In genomic region chr3:85707421-85707820, GRCm38 (mm10) we compare ENCODE assay signal across 9 mouse cellular contexts.
DNase-seq lines count a peak whose midpoint lies in the region; ATAC-seq and TF ChIP-seq lines count a peak whose summit lies in the region.
"Had no signal": no experiment of that assay in that cellular context is flagged by ENCODE, and none has a peak within 500 bp of the region (broad histone marks: within the 10 kb centered on the region; RNA-seq: fewer than 3 reads in every experiment).

No protein-coding gene starts in this region.

- no peak overlapping the region for H3K27ac ChIP-seq in kidney, embryonic 16.5 days (ENCODE audit: low read length)
- no peak overlapping the region for H3K27ac ChIP-seq in ES-Bruce4 (ENCODE audit: insufficient read depth, low read length)
- H3K27ac ChIP-seq in forebrain, embryonic 14.5 days (ENCODE audit: low read depth, low read length), result no peak overlapping the region
- H3K27ac ChIP-seq in neural tube, embryonic 11.5 days (ENCODE audit: low read depth, low read length), result no peak overlapping the region
- H3K27ac ChIP-seq: macrophage had no signal

- no peak for TF ChIP-seq EP300 in ES-Bruce4 (IDR thresholded peaks at IDR 0.05; ENCODE audit: insufficient read depth, low read depth, low read length)

- WGBS in kidney, embryonic 16.5 days, result 37% methylated on average over 7 of the region's 7 CpGs
- WGBS in forebrain, embryonic 14.5 days, result 36% methylated on average over 7 of the region's 7 CpGs
- 42% methylated on average over 7 of the region's 7 CpGs for WGBS in neural tube, embryonic 11.5 days

- no peak for TF ChIP-seq POLR2A in ES-Bruce4 (IDR thresholded peaks at IDR 0.05; ENCODE audit: insufficient read depth, low read length)

- H3K36me3 ChIP-seq in kidney, embryonic 16.5 days (ENCODE audit: insufficient read depth, low read length), result no peaks in the 10 kb centered on the region
- H3K36me3 ChIP-seq in ES-Bruce4 (ENCODE audit: control insufficient read depth, insufficient read depth, low read length, poor library complexity, severe bottlenecking), result no peaks in the 10 kb centered on the region
- no peaks in the 10 kb centered on the region for H3K36me3 ChIP-seq in forebrain, embryonic 14.5 days (ENCODE audit: control insufficient read depth, insufficient read depth, low read length)
- no peaks in the 10 kb centered on the region for H3K36me3 ChIP-seq in neural tube, embryonic 11.5 days (ENCODE audit: control insufficient read depth, insufficient read depth, low read length)

- peak; percentile 55 for TF ChIP-seq CTCF in ES-Bruce4 (IDR thresholded peaks at IDR 0.05; ENCODE audit: low read depth, low read length)

- no peak overlapping the region for H3K9ac ChIP-seq in kidney, embryonic 16.5 days (replicated peaks; ENCODE audit: low read length)
- no peak overlapping the region for H3K9ac ChIP-seq in ES-Bruce4 (ENCODE audit: low read depth, poor library complexity, severe bottlenecking)
- no peak overlapping the region for H3K9ac ChIP-seq in forebrain, embryonic 14.5 days (ENCODE audit: low read length)
- no peak overlapping the region for H3K9ac ChIP-seq in neural tube, embryonic 11.5 days (ENCODE audit: low read length)

- peak; percentile 57 for DNase-seq in kidney, adult 18-20 months
- DNase-seq in adrenal gland, postnatal 10 days, result peak; percentile 66
- peak; percentile 66 for DNase-seq in forebrain, embryonic 14.5 days (ENCODE audit: low spot score)
- DNase-seq in layer of hippocampus, postnatal 10 days (ENCODE audit: low spot score in 2 of 2), result peak; percentile 38 to 44
- peak; percentile 61 for DNase-seq in neural tube, embryonic 11.5 days (ENCODE audit: low spot score)
- DNase-seq in spleen, postnatal 36 days (ENCODE audit: low spot score in 2 of 2), result no peak

- H3K9me3 ChIP-seq in kidney, embryonic 16.5 days (ENCODE audit: low read length), result no peaks in the 10 kb centered on the region
- no peaks in the 10 kb centered on the region for H3K9me3 ChIP-seq in ES-Bruce4 (replicated peaks; ENCODE audit: control insufficient read depth, insufficient read depth, low read length, poor library complexity, severe bottlenecking)
- H3K9me3 ChIP-seq in forebrain, embryonic 14.5 days (replicated peaks; ENCODE audit: control insufficient read depth, low read length), result no peaks in the 10 kb centered on the region
- no peaks in the 10 kb centered on the region for H3K9me3 ChIP-seq in neural tube, embryonic 11.5 days (ENCODE audit: control insufficient read depth, low read length)

- no peak; the same call in 1 of the 2 replicates for ATAC-seq in kidney, embryonic 16.5 days (ENCODE audit: low FRiP score, low TSS enrichment)
- ATAC-seq in forebrain, embryonic 14.5 days, result peak; percentile 52
- ATAC-seq in neural tube, embryonic 11.5 days (ENCODE audit: insufficient read depth, low FRiP score, low TSS enrichment), result no peak

- no peaks in the 10 kb centered on the region for H3K27me3 ChIP-seq in kidney, embryonic 16.5 days (ENCODE audit: insufficient read depth, low read length)
- H3K27me3 ChIP-seq in ES-Bruce4 (ENCODE audit: control insufficient read depth, insufficient read depth, low read length, poor library complexity, severe bottlenecking), result 0 out of 2 replicates have a peak, but pooled peaks cover 1% of the 10 kb centered on the region
- no peaks in the 10 kb centered on the region for H3K27me3 ChIP-seq in forebrain, embryonic 14.5 days (replicated peaks; ENCODE audit: control insufficient read depth, insufficient read depth, low read length)
- no peaks in the 10 kb centered on the region for H3K27me3 ChIP-seq in neural tube, embryonic 11.5 days (ENCODE audit: control insufficient read depth, insufficient read depth, low read length)

- no peak overlapping the region for H3K4me3 ChIP-seq in kidney, embryonic 16.5 days (ENCODE audit: low read length)
- H3K4me3 ChIP-seq in ES-Bruce4 (ENCODE audit: low read depth, low read length), result no peak overlapping the region
- H3K4me3 ChIP-seq in forebrain, embryonic 14.5 days (ENCODE audit: low read depth, low read length), result no peak overlapping the region
- no peak overlapping the region for H3K4me3 ChIP-seq in neural tube, embryonic 11.5 days (ENCODE audit: low read depth, low read length)

- H3K4me1 ChIP-seq in kidney, embryonic 16.5 days (ENCODE audit: insufficient read depth, low read length), result no peaks in the 10 kb centered on the region
- H3K4me1 ChIP-seq in ES-Bruce4 (ENCODE audit: control insufficient read depth, insufficient read depth, low read length), result no peaks in the 10 kb centered on the region
- no peaks in the 10 kb centered on the region for H3K4me1 ChIP-seq in forebrain, embryonic 14.5 days (ENCODE audit: control insufficient read depth, insufficient read depth, low read length)
- no peaks in the 10 kb centered on the region for H3K4me1 ChIP-seq in neural tube, embryonic 11.5 days (ENCODE audit: control insufficient read depth, insufficient read depth, low read length)

- H3K4me2 ChIP-seq in kidney, embryonic 16.5 days (replicated peaks; ENCODE audit: low read depth, low read length), result no peak overlapping the region
- H3K4me2 ChIP-seq in forebrain, embryonic 14.5 days (ENCODE audit: low read length), result no peak overlapping the region
- no peak overlapping the region for H3K4me2 ChIP-seq in neural tube, embryonic 11.5 days (ENCODE audit: low read depth)

Comparison
In these comparisons a context has a peak if more than half of its experiments do, and no peak if none do; other contexts are left out.
1. DNase-seq: peak in kidney, adult 18-20 months (single experiment), adrenal gland, postnatal 10 days (single experiment), forebrain, embryonic 14.5 days (single experiment), layer of hippocampus, postnatal 10 days (2 of 2) and neural tube, embryonic 11.5 days (single experiment); none in spleen, postnatal 36 days (0 of 2).